Mouse (Mus musculus) NIH3T3 (cell line): ENCODE measurements around the gene Sctr.

ENCODE experiments used
- DNase-seq: peaks from one replicate; pipeline ENCODE4 v3.0.0-alpha.2; 2012; ENCODE audit warnings: low read depth

The Sctr gene

GRCm38 (mm10) chr1:120006844-120007790 lies at the start of gene Sctr:
TSS of gene Sctr (plus strand) at chr1:120006894.
- no peak for DNase-seq

- DNase-seq, result no peak
Measured at GRCm38 (mm10) chr1:119957716-119958222, 48.9 kb upstream of the Sctr start.

DNA sequence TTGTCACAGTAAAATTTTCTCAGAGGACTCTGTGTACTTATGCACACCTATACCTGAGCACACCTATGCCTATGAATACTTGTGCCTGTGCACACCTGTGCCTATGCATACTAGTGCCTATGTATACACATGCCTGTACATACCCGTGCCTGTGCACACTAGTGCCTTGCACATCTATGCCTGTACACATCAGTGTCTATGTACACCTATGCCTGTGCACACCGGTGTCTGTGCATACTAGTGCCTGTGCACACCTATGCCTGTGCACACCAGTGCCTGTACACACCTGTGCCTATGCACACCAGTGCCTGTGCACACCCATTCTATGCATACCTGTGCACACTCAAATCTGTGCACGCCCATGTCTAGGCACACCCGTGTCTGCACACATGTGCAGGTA lies 47.2 kb upstream of the Sctr start:
- DNase-seq, result no peak

GRCm38 (mm10) chr1:119959920-119960319 lies 46.8 kb upstream of the Sctr start:
- no peak for DNase-seq

DNA sequence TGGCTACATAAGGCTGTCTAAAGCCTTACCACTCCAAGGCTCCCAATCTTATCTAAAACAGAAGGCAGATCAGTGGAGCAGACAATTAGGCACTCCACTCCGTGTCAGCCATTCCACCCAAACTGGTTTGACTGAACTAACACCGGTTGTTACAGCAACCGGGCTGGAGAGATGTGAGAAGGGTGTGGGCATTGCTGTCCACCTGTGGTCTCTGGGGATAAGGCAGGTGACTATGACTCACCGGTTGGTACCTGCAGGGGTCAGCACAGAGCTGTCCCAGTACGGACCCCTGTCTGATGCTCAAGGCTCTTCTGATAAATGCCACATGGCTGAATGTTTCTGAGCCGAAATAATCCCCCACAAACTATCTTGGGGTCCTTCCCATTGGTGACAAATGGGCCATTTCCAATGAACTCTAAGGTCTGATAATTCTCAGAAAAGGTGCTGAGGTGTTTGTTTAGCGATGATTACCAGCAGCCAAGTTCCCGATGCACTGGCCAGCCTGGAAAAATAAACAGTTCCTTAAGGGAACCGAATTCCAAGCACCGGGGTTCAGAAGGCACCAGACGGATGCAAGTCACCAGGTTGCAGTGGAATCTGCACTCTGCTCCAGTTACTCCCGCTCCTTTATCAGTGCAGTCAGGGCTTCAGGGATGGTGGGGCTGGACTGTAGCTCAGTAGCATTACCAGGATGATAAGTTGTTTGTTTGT lies 40.7 kb upstream of the Sctr start:
- DNase-seq, result no peak

DNA sequence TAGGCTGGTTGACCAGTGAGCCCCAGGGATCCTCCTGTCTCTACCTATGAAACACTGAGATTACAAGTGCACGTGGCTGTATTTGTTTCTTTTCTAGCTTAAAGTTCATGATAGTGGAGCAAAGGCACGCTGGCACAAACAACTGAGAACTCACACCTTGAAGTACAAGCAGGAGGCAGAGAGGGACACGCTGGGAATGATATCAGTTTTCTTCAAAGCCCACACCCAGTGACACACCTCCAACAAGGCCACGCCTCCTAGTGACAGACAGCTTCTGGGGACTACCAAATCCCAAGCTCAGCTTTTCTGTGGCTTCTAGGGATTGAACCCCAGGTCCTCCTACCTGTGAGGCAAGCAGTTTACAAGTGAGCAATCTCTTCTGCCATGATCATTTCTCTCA lies 33.6 kb upstream of the Sctr start:
- no peak for DNase-seq

DNA sequence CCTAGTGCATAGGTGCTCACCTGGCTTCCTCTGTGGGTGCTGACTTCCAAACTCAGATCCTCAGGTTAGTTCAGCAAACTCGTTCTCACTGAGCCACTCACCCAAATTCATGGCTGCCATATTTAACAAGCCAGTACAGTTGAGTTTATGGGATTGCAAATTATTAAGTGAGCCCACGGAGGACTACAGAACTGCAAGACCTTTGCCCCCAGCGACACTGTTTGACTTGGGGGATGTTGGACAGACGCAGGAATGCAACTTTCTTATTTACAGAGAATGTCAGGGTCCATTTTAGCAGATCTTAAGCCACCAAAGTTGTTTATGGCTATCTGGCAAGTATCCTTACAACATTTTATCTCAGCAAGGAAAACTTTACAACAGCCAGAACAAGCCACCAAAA lies 31.6 kb upstream of the Sctr start:
- DNase-seq, result no peak

DNA sequence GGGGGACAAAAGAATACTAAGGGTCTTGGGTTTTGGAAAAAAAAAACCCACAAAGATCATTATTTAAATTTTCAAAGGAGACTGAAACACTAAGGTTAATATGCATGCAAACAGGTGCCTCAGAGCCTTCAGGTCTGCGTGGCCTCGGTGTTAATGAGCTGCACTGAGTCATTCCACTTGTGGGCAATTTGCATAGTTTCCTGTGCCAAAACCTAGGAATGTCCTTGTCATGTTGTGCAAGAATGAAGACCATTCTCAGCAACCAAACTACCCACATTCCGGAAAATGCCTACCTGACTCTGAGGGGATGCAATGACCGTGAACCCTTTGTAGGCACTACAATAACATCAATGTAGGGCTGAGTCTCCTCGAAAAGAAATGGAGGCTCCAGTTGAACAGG lies 20.1 kb upstream of the Sctr start:
- no peak for DNase-seq

GRCm38 (mm10) chr1:119996798-119997581 lies 9.7 kb upstream of the Sctr start, which contains the start of gene Cfap221:
TSS of gene Cfap221 (minus strand) at chr1:119997234.
- peak; percentile 55 for DNase-seq

GRCm38 (mm10) chr1:119997644-119998043 lies 9.1 kb upstream of the Sctr start:
- DNase-seq, result no peak

- DNase-seq, result no peak
Measured at GRCm38 (mm10) chr1:120007851-120008588, 1.3 kb downstream of the Sctr start.

DNA sequence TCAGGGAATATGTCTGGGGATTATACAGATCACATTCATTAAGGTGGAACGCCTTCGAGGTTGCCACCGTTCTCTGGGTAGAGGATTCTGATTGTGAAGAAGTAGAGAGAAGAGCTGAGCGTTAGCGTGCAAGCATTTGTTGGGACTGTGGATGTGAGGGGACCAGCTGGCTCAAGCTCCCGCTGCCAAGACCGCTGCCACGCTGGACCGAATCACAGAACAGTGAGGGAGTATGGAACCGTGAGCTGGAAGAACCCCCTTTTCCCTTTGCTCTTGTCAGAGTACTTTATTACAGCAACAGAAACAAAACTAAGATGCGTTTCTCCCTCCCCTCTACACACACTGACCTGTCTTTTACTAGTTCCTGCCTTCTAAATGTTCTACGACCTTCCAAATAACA lies 5.9 kb downstream of the Sctr start:
- no peak for DNase-seq

DNA sequence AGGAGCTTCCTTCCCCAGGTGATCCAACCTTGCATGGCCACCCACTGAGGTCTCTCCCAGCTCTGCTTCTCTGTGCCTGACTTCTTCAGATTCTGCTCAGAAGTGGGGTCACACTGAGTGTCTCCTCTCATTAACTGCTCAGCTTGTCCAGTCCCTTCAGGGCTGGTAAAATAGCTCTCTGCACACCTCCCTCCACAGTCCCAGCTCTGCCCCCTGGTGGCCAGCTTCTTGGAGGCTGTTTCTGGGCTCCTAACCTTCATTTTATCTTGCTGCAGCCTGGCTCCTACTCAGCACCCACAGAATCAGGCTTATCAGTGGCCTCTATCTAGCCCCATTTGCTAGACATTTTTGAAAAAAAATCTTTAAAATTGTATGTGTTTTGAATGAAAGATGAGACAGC lies 6.4 kb downstream of the Sctr start:
- peak; percentile 78 for DNase-seq

GRCm38 (mm10) chr1:120016240-120016639 lies 9.5 kb downstream of the Sctr start:
- peak; percentile 11 for DNase-seq

DNA sequence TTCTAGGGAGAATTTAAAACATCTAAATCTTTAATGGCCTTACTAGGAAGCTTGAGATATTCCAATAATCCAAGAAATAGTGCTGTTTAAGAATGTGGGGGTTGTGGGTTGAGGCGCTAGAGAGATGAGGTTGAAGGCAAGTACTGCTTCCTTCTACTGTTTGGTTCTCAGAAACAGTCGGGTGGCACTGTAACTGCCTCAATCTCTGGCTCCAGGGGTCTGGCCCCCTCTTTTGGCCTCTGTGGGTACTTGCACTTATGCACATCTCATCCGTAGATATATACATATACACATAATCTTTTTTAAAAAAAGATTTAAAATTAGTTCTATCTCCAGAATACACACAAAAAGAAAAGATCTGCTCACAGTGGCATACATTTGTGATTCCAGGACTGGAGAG lies 12.2 kb downstream of the Sctr start:
- DNase-seq, result no peak

DNA sequence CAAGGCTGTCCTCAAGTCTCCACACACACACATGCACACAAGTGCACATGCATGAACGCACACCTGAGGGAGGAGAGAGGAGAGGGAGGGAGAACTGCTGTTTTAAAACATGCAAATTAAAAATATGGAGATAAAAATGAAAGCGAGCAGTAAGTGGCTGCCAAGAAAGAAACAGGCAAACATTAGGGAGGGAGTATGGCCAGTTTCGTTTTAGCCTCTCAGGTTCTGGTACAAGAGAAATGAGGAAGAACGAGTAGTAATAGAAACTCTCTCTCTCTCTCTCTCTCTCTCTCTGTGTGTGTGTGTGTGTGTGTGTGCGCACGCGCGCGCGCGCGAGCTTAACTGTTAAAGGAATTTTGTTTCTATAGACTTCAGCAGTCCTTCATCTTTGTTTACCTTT lies 12.7 kb downstream of the Sctr start:
- no peak for DNase-seq

GRCm38 (mm10) chr1:120020322-120020897 lies 13.7 kb downstream of the Sctr start:
- DNase-seq, result no peak

- DNase-seq, result no peak
Measured at GRCm38 (mm10) chr1:120021951-120022350, 15.3 kb downstream of the Sctr start.

GRCm38 (mm10) chr1:120024331-120025049 lies 17.8 kb downstream of the Sctr start:
- DNase-seq, result no peak

GRCm38 (mm10) chr1:120025050-120025439 lies 18.4 kb downstream of the Sctr start:
- no peak for DNase-seq
